Mouse (Mus musculus) olfactory bulb, adult 2 months (tissue): ENCODE measurements around the gene Dffb. TPM values are rescaled to one million over a fixed set of nuclear protein-coding genes. Genes with fewer than 3 reads are reported as not detected.
A peak's percentile ranks its signal among the peaks of the same experiment; 100 is the strongest.

ENCODE experiments used
- H3K27ac ChIP-seq: fragments of 200-500 bp; 2 replicates; pipeline ENCODE4 v1.5.1; 2012; ENCODE audit warnings: low read depth, low read length; ENCODE audit not compliant: insufficient read depth
- H3K4me1 ChIP-seq: fragments of 200-500 bp; 2 replicates; pipeline ENCODE4 v1.6.1; 2012; ENCODE audit warnings: low read length; ENCODE audit not compliant: control insufficient read depth, insufficient read depth
- H3K4me3 ChIP-seq: fragments of 200-500 bp; 2 replicates; pipeline ENCODE4 v1.5.1; 2012; ENCODE audit warnings: mild to moderate bottlenecking, low read depth, low read length, moderate library complexity; ENCODE audit not compliant: insufficient read depth
- CTCF ChIP-seq: fragments of 200-500 bp; IDR thresholded peaks from 2 replicates; pipeline ENCODE4 v1.5.1; 2012; ENCODE audit warnings: low read depth, mild to moderate bottlenecking, low read length, moderate library complexity; ENCODE audit not compliant: insufficient read depth
- POLR2A ChIP-seq: fragments of 200-500 bp; IDR thresholded peaks from 2 replicates; pipeline ENCODE4 v1.6.1; 2012; ENCODE audit warnings: mild to moderate bottlenecking, low read depth, low read length, moderate library complexity; ENCODE audit not compliant: insufficient read depth
- WGBS: fragments of 180-500 bp; shearing (Covaris S2); methylation state at CpG from one replicate; pipeline ENCODE4 v1.1.7; 2018; 5-methylcytosine and 5-hydroxymethylcytosine counted together
- polyA plus RNA-seq: library from polyadenylated mRNA; stranded (reverse); fragments of >200 nt; gene quantifications from 2 replicates; pipeline ENCODE4 v1.2.4, GENCODE M21; 2012; ENCODE audit warnings: low replicate concordance; ENCODE audit not compliant: missing spikeins, insufficient read depth, insufficient read length

Dffb gene
- polyA plus RNA-seq, 1 experiment, result not detected

DNA sequence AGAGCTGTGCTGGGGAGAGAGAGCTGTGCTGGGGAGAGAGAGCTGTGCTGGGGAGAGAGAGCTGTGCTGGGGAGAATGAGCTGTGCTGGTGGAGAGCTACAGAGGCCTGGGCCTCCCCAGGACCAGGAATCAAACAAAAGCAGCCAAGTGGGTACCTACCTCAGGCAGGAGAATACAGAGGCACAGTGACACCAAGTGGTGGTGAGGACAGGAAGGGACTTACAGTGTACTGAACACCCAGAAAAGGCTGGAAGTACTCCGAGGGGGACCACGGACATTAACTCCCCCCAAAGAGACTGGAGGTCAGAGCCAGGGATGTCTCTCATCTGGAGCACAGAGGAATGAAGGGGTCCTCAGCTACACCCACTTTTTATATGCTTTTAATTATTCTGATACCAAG is 6.9 kb downstream of the Dffb start:
- 84% methylated on average over 2 of the region's 2 CpGs for WGBS
- H3K27ac ChIP-seq, result no peak overlapping the region

DNA sequence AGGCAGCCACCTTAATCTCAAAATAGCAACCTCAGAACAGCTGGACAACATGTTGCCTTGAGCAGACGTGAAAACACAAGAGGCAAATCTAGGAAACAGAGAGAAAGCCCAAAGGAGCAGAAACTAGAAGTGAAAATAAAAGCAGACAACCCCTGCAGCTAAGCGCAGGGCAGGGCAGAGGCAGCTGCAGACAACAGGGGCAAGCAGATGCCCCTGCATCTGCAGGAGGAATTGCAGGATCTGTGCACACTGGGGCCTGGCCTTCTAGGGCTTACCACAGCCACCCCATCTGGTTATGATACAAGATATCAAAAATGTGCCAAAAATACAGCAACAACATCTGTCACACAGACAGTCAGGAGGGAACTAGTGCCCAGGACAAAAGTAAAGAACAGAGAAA is 7.4 kb downstream of the Dffb start:
- TF ChIP-seq CTCF (no peak), POLR2A (no peak)
- H3K27ac ChIP-seq, result no peak overlapping the region
- no peak overlapping the region for H3K4me3 ChIP-seq
- no peaks in the 10 kb centered on the region for H3K4me1 ChIP-seq
- WGBS, result 73% methylated on average over 2 of the region's 2 CpGs

More for the DNA sequence above, 6.9 kb downstream of the Dffb start:
- Histone ChIP-seq H3K4me1 (no peaks in the 10 kb centered on the region), H3K4me3 (no peak overlapping the region)
- TF ChIP-seq CTCF (no peak), POLR2A (no peak)

DNA sequence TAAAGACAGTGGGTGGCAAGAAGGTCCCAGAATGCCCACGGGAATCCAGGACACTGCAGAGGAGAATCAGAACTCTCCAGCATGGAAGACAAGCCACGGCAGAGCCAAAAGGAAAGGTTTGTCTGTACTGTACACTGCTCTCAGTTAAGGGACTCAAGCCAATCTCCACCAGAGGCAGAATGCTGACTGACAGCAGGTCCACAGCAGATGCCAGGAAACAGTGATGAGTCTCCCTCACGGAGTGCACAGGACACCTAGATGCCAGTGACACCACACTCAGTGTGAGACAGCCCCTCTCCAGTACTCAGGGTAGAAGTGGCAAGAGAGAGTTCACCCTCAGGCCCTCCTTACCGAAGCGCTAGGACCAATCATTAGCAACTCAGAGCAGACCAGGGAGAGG is 8.3 kb downstream of the Dffb start:
- no peaks in the 10 kb centered on the region for H3K4me1 ChIP-seq
- H3K27ac ChIP-seq, result no peak overlapping the region
- TF ChIP-seq POLR2A, result no peak
- no peak overlapping the region for H3K4me3 ChIP-seq
- 81% methylated on average over 5 of the region's 5 CpGs for WGBS

DNA sequence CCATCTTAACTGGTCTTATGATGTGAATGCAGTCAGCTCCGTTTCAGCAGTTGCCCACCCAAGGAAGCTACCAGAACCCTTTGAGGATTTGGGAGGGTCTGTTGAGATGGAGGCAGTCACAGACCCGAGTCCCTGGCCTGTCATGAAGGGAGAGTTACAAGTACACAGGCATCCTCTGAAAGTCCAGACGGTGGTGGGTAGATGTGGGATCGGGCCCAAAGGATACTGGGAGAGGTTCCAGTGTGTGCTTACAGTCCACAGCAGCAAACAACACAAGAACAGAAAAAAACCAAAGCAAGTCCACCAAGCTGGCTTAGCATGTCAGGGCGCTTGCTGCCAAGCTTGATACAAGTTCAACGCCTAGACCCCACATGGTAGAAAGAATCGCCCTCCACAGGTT is 12.3 kb downstream of the Dffb start:
- H3K27ac ChIP-seq, result no peak overlapping the region

DNA sequence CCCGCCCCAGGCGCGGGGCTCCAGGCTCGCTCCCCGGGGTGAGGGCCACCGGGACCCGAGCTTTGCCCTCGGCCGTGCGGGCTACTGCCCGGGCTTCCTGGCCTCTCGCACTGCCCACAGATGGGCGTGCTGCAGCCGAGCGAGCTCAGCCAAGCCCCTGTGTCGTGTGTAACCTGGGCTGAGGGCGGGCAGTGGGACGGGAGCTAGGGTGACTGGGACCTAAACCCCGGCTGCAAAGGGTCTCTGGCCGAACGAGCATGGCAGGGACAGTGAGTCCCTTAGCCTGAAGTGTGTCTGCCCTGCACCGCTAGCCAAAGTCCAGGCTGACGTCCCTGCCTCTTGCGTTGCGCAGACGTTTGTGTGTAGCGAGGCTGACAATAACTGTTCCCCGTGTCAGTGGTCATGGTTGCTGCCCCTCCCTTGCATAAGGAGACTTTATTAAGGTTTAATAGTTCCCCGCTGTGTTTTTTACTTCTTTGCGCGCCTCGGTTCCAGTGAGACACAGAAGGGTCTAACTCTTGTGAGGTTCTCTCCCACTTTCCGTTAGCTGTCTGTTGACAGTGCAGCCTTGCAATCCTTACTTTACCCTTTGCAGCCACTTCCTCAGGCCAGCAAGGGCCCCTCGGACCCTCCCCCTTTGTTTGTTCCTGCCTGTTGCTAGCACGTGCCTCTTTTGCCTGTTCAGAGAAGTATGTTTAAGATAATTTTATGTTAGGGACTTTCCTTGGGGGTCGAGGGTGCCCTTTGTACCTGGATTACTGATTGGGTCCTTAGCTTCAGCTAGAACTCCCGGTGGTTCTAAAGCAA is 17.3 kb downstream of the Dffb start:
- no peak for TF ChIP-seq CTCF
- no peak for TF ChIP-seq POLR2A
- H3K4me3 ChIP-seq, result peak overlapping the region; percentile 81
- peaks cover 3% of the 10 kb centered on the region; the same call in 1 of the 2 replicates for H3K4me1 ChIP-seq
- 0 out of 2 replicates have a peak overlapping the region, but pooled peaks have one; percentile 25 for H3K27ac ChIP-seq
- under 1% methylated on average over 37 of the region's 37 CpGs for WGBS

More for the DNA sequence above, 12.3 kb downstream of the Dffb start:
- H3K4me3 ChIP-seq, result no peak overlapping the region
- 84% methylated on average over 7 of the region's 7 CpGs for WGBS
- TF ChIP-seq CTCF, result no peak
- no peak for TF ChIP-seq POLR2A
- peaks cover 3% of the 10 kb centered on the region; the same call in 1 of the 2 replicates for H3K4me1 ChIP-seq

DNA sequence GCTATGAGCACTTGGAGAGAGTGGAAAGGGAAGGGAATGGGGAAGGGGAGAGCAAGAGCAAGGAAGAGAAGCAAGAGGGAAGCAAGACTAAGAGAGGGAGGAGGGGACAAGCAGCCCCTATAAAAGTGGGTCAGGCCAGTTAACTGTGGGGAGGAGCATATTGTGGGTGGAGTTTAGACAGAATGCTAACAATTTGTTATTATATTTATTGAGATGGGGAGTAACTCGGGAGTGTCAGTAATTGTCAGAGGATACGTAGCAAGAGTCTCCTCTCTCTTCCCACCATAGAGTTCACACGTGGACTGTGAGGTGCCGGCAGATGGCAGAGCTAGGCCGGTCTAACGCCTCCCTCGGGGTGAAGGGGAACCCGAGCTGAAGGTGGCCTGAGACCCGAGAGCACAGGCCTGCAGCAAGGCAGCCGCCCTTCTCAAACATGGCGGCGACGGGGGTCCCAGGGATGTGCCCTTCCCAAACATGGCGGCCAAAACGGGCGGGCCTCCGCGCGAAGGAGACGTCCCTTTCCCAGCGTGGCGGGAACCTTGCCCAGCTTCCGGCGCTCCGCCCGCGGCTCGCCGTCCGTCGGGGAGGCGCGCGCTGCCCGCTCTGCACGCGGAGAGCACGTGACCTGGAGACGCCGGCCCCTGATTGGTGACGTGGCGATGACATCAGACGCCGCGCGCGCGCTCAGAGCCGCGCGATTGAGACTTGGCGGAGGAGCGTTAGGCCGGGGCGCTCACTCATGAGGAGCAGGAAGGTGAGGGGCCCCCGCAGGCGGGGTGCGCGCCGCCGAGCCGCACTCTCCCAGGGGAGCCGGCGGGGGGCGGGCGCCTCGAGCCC is 18.1 kb downstream of the Dffb start, which contains the start of gene A430005L14Rik:
TSS of gene A430005L14Rik (plus strand) at position 669 of the 837 bp plus-strand sequence.
- WGBS, result under 1% methylated on average over 67 of the region's 67 CpGs
- peak within 1 kb of the TSS; percentile 81 for H3K4me3 ChIP-seq
- H3K4me1 ChIP-seq, result peaks cover 7% of the 10 kb centered on the region
- peak within 1 kb of the TSS; percentile 96 for H3K27ac ChIP-seq
- TF ChIP-seq POLR2A (peak; percentile 64), CTCF (no peak)

DNA sequence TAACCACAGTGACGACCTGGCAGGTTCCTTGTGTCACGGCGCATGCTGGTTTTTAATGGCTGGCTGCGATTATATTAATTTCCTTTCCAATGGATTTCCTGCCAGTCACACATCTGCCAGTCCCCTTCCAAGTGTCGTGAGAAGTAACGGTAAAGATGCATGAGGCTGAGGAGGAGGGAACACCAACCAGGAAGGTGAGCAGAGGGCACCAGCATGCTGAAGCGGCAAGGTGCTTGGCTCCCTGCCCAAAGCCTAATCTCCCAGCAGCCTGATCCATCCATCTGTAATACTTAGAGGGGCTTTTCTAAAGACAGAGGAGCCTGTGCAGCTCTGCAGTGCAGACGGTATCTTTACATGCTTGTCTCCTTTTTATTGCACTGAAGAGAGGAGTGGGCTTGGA is 19.3 kb downstream of the Dffb start:
- WGBS, result 69% methylated on average over 8 of the region's 8 CpGs
- no peak overlapping the region for H3K4me3 ChIP-seq
- peaks cover 7% of the 10 kb centered on the region for H3K4me1 ChIP-seq
- H3K27ac ChIP-seq, result no peak overlapping the region
- TF ChIP-seq CTCF (no peak), POLR2A (no peak)

DNA sequence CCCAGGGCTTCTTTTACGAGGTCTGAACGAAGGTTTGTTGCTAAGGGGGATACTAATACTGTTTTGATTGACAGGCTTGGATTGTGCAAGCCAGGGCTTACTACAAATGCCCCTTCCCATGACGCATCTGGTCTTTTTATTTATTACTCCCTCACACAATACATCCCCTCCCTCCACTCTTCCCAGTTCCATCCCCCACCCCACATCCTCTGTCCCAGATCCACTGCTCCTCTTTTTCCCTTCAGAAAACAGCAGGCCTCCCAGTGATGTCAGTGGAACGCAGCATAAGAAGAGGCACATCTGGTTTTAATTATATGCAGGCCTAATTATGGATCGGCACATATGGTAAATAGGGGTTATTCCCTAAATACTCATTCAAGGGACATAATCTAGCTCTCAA is 23.2 kb downstream of the Dffb start:
- Histone ChIP-seq H3K4me3 (no peak overlapping the region), H3K27ac (no peak overlapping the region), H3K4me1 (peaks cover 12% of the 10 kb centered on the region)
- WGBS, result 19% methylated on average over 5 of the region's 5 CpGs
- TF ChIP-seq CTCF (no peak), POLR2A (no peak)

DNA sequence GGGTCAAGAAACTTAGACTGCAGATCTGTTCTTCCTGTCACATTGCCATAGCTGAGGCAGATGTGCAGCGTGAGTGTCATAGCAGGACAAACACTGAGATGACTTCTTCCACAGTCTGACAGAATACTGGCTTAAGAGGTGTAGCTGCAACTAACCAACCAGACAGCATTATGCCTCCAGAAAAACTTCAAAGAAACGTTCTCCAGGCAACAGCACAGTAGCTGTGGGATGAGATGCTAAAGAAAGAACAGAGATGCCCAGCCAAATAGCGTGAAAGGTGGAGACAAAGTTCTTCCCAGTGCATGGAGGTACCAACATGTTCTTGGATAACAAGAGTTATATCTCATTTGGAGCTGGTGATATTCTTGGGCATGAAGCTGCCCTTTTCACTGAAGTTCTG is 23.8 kb downstream of the Dffb start:
- Histone ChIP-seq H3K4me1 (peaks cover 12% of the 10 kb centered on the region), H3K4me3 (no peak overlapping the region), H3K27ac (no peak overlapping the region)
- 39% methylated on average over 3 of the region's 3 CpGs for WGBS
- no peak for TF ChIP-seq POLR2A
- no peak for TF ChIP-seq CTCF
